Mouse (Mus musculus): ENCODE measurements at regions not wholly inside any gene's neighbourhood (a gene's known extent, or its start where the extent isn't known, plus 50 kb on each side); places are given as distances from the start of the nearest gene placed in this dataset.

DNA sequence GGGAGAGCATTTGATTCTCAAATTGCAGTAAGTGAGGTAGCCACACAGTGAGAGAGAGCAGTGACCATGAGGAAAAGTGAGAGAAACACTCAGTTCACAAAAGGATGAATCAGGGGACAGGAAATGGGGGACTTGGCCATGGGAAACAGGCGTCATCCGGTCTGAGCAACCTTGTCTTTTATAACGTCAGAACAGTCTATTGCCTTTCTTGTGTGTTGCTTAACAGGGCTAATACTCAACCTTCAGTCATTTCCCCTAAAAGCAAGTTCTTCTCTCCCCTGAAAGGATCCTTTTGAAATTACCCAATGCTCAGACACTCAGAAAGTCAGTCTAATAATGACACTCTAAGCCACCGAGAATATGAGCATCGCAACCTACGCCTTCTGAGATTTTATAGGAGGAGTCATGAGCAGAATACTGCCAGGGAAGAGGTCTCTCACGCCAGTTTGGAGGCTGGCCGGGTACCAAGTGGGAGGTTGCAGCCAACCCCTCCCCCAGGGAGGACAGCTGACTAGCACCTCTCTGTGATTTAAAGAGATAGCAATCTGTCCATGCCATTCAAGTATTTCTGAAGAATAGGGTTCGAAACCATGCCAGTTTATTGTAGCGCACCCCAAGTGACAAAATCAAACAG is 104.7 kb downstream of the Bdh1 start:
- TF ChIP-seq CTCF (IDR thresholded peaks at IDR 0.05; ENCODE audit: low read depth, low read length) (no peak), POLR2A (IDR thresholded peaks at IDR 0.05; ENCODE audit: borderline replicate concordance, low read depth, low read length) (no peak)

Data from bone marrow macrophage, adult 2 months (primary cell).